Comparison of ENCODE assay signal across 8 mouse cellular contexts in the genomic region with DNA sequence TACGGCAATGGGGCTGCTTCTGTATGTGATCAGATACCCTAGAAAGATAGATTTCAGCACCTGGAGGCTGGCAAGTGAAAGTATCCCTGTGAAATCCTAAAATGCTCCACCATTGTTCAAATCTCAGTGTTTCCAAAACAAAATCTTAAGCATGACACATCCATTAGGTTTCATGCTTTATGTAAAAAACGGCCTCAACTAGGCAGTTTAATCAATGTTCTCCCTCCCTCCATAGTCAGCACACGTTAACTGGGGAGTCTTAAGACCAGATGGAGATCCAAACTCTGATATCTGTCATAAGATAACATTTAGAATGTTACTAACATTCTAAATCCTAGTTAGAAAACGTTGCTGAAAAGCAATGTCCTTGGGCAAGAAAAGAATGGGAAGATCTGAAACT. TPM values are rescaled to one million over a fixed set of nuclear protein-coding genes. Genes with fewer than 3 reads are reported as not detected.
DNase-seq lines count a peak whose midpoint lies in the region; ATAC-seq and TF ChIP-seq lines count a peak whose summit lies in the region.
"Had no signal": no experiment of that assay in that cellular context is flagged by ENCODE, and none has a peak within 500 bp of the region (broad histone marks: within the 10 kb centered on the region; RNA-seq: fewer than 3 reads in every experiment).

No protein-coding gene starts in this region.

- peak overlapping the region; percentile 99 for H3K9ac ChIP-seq in embryonic facial prominence, embryonic 13.5 days
- peak overlapping the region; percentile 98 for H3K9ac ChIP-seq in intestine, postnatal 0 days (ENCODE audit: low read depth, low read length)
- peak overlapping the region; percentile 96 for H3K9ac ChIP-seq in neural tube, embryonic 15.5 days (replicated peaks)

- WGBS in lung, adult 2 months: 9% methylated on average over 4 of the region's 4 CpGs
- 13% methylated on average over 4 of the region's 4 CpGs for WGBS in embryonic facial prominence, embryonic 13.5 days
- WGBS in intestine, postnatal 0 days: 6% methylated on average over 4 of the region's 4 CpGs
- 9% methylated on average over 4 of the region's 4 CpGs for WGBS in neural tube, embryonic 15.5 days

- no peaks in the 10 kb centered on the region for H3K27me3 ChIP-seq in embryonic facial prominence, embryonic 13.5 days
- no peaks in the 10 kb centered on the region for H3K27me3 ChIP-seq in intestine, postnatal 0 days (replicated peaks; ENCODE audit: control insufficient read depth, insufficient read depth, low read length)
- no peaks in the 10 kb centered on the region for H3K27me3 ChIP-seq in neural tube, embryonic 15.5 days (replicated peaks)

- H3K27ac ChIP-seq in embryonic facial prominence, embryonic 13.5 days: peak overlapping the region; percentile 98
- peak overlapping the region; percentile 98; the same call in 1 of the 2 replicates for H3K27ac ChIP-seq in intestine, postnatal 0 days (ENCODE audit: low read depth, low read length)
- H3K27ac ChIP-seq in neural tube, embryonic 15.5 days (replicated peaks): peak overlapping the region; percentile 99

- H3K4me2 ChIP-seq in embryonic facial prominence, embryonic 13.5 days: peak overlapping the region; percentile 64
- peak overlapping the region; percentile 74 for H3K4me2 ChIP-seq in intestine, postnatal 0 days (replicated peaks; ENCODE audit: low read depth)
- H3K4me2 ChIP-seq in neural tube, embryonic 15.5 days: peak overlapping the region; percentile 71

- H3K4me1 ChIP-seq in lung, adult 2 months (ENCODE audit: control insufficient read depth, insufficient read depth, low read length): peaks cover 11% of the 10 kb centered on the region
- peaks cover 20% of the 10 kb centered on the region for H3K4me1 ChIP-seq in embryonic facial prominence, embryonic 13.5 days
- peaks cover 8% of the 10 kb centered on the region; the same call in 1 of the 2 replicates for H3K4me1 ChIP-seq in intestine, postnatal 0 days (replicated peaks; ENCODE audit: control insufficient read depth, insufficient read depth, low read length)
- H3K4me1 ChIP-seq in neural tube, embryonic 15.5 days: peaks cover 33% of the 10 kb centered on the region

- no peaks in the 10 kb centered on the region for H3K9me3 ChIP-seq in embryonic facial prominence, embryonic 13.5 days
- H3K9me3 ChIP-seq in intestine, postnatal 0 days (ENCODE audit: control insufficient read depth): no peaks in the 10 kb centered on the region
- no peaks in the 10 kb centered on the region for H3K9me3 ChIP-seq in neural tube, embryonic 15.5 days (replicated peaks)

- no peak for DNase-seq in lung, adult 2 months
- DNase-seq in lung, postnatal 10 days: no peak
- no peak for DNase-seq in adrenal gland, postnatal 4 days (ENCODE audit: low spot score in 2 of 2)
- DNase-seq in ovary, adult 18-20 months (ENCODE audit: low spot score): no peak

- no peak for ATAC-seq in embryonic facial prominence, embryonic 13.5 days (ENCODE audit: insufficient number of reproducible peaks, insufficient read depth, low FRiP score, low TSS enrichment, low read depth)
- no peak for ATAC-seq in intestine, postnatal 0 days
- ATAC-seq in neural tube, embryonic 15.5 days (ENCODE audit: low FRiP score): no peak

- no peak for TF ChIP-seq CTCF in lung, adult 2 months (IDR thresholded peaks at IDR 0.05; ENCODE audit: insufficient read depth, low read length)
- no peak for TF ChIP-seq CTCF in intestine, postnatal 0 days (IDR thresholded peaks at IDR 0.05; ENCODE audit: low read depth)

- H3K36me3 ChIP-seq in embryonic facial prominence, embryonic 13.5 days: peaks cover 17% of the 10 kb centered on the region
- H3K36me3 ChIP-seq in intestine, postnatal 0 days (ENCODE audit: control insufficient read depth, insufficient read depth): no peaks in the 10 kb centered on the region
- H3K36me3 ChIP-seq in neural tube, embryonic 15.5 days: peaks cover 2% of the 10 kb centered on the region; the same call in 1 of the 2 replicates

- TF ChIP-seq POLR2A in lung, adult 2 months (IDR thresholded peaks at IDR 0.05; ENCODE audit: borderline replicate concordance, extremely low read depth, low read depth, low read length): no peak

- peak overlapping the region; percentile 78 for H3K4me3 ChIP-seq in lung, adult 2 months (replicated peaks; ENCODE audit: extremely low read depth, low read depth, low read length)
- H3K4me3 ChIP-seq in embryonic facial prominence, embryonic 13.5 days: peak overlapping the region; percentile 97
- peak overlapping the region; percentile 100 for H3K4me3 ChIP-seq in intestine, postnatal 0 days (ENCODE audit: low read depth, low read length)
- H3K4me3 ChIP-seq in neural tube, embryonic 15.5 days (replicated peaks): peak overlapping the region; percentile 86

RNA-seq across cellular contexts. Expression of a gene that starts 0.9 kb away (rescaled TPM):
- polyA plus RNA-seq in lung, adult 2 months (2012; rRNA removed): 1.8 and 2.6 TPM in 2 replicates
- polyA plus RNA-seq in embryonic facial prominence, embryonic 13.5 days (2015; fragmentation: Nextera tagmentation; extraction: Ambion mirVana): 22.2 and 25.6 TPM in 2 replicates
- polyA plus RNA-seq in intestine, postnatal 0 days (2015; fragmentation: Nextera tagmentation; extraction: Ambion mirVana): 8.0 and 8.7 TPM in 2 replicates
- polyA plus RNA-seq in neural tube, embryonic 15.5 days (2015; fragmentation: Nextera tagmentation; extraction: Ambion mirVana): 20.0 and 20.3 TPM in 2 replicates
- 10 to 100 TPM; 29.1 to 32.0 TPM for total RNA-seq in adrenal gland, postnatal 4 days (2021)

RNA-seq across cellular contexts. Expression of a gene that starts 11.7 kb away (rescaled TPM):
- not detected in 2 replicates for polyA plus RNA-seq in lung, adult 2 months (2012; rRNA removed)
- polyA plus RNA-seq in embryonic facial prominence, embryonic 13.5 days (2015; fragmentation: Nextera tagmentation; extraction: Ambion mirVana): 0.53 TPM in 1 of 2 replicates, not detected in the other
- polyA plus RNA-seq in intestine, postnatal 0 days (2015; fragmentation: Nextera tagmentation; extraction: Ambion mirVana): not detected in 2 replicates
- polyA plus RNA-seq in neural tube, embryonic 15.5 days (2015; fragmentation: Nextera tagmentation; extraction: Ambion mirVana): 0.31 and 0.37 TPM in 2 replicates
- total RNA-seq in adrenal gland, postnatal 4 days (2021): not detected
- polyA plus RNA-seq: brain, embryonic 14.5 days had no signal
